Mouse (Mus musculus): Measurements from ENCODE around the gene 4931408C20Rik.
A peak's percentile ranks its signal among the peaks of the same experiment; 100 is the strongest.

The 4931408C20Rik gene

GRCm38 (mm10) chr1:26686842-26687760 is at the start of gene 4931408C20Rik:
Gene 4931408C20Rik, minus strand, starts transcription at chr1:26687460.
- peak; percentile 19 for DNase-seq

GRCm38 (mm10) chr1:26687926-26688325 is 666 bp upstream of the 4931408C20Rik start:
- peak; percentile 4 for DNase-seq

- peak; percentile 6 for DNase-seq
These were observed 1.1 kb downstream of the 4931408C20Rik start for GRCm38 (mm10) chr1:26685952-26686693.

- no peak for DNase-seq
These were observed 1.9 kb downstream of the 4931408C20Rik start for GRCm38 (mm10) chr1:26685383-26685782.

- DNase-seq = no peak
These were observed 37.4 kb downstream of the 4931408C20Rik start for GRCm38 (mm10) chr1:26649704-26650388.

- no peak for DNase-seq
These were observed 51.2 kb downstream of the 4931408C20Rik start for GRCm38 (mm10) chr1:26636051-26636450.

Data from thymus, postnatal 4 days (tissue).